Mouse (Mus musculus): ENCODE results near the gene Tex101. TPM values are rescaled to one million over a fixed set of nuclear protein-coding genes. Genes with fewer than 3 reads are reported as not detected.
A peak's percentile ranks its signal among the peaks of the same experiment; 100 is the strongest.

The Tex101 gene
- polyA plus RNA-seq, 2 experiments, result not detected

DNA sequence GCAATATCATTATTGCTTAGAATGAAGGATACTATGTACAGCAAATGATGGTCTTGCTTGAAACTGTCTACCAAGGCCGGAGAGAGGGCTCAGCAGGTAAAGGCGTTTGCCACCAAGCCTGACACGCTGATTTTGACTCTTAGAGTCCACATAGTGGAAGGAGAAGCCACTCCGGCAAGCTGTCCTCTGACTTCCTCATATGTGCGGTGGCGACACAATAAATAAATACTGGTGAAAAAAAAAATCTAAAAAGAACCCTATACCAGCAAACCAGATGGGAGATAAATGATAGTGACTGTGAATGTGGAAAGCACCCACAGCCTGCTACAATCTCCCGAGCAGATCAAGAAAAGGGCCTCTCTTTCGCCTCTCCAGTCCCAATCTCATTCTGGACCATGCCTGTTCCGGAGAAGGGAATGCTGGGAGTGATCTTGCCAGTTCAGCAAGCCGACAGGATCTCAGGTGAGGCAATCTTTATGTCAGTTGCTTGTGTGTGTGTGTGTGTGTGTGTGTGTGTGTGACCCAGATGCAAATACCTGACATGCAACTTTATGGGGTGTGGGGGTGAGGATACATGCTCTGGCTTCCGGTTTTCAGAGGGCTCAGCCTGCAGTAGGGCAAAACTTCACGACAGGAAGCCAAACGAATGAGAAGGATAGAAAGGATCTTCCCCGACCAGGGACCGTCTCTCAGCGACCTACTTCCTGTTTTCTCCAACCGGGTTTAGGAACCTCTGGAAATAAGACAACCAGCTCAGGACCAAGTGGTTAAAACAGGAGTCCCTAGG lies 15.2 kb downstream of the Tex101 start:
- TF ChIP-seq CTCF (IDR thresholded peaks at IDR 0.05; ENCODE audit: low read depth), result no peak
- no peak for TF ChIP-seq EP300 (IDR thresholded peaks at IDR 0.05; ENCODE audit: low read depth)
- 27% methylated on average over 17 of the region's 17 CpGs for WGBS (ENCODE audit: insufficient replicate concordance)
- H3K36me3 ChIP-seq (replicated peaks; ENCODE audit: control insufficient read depth, insufficient read depth, low read depth), result no peaks in the 10 kb centered on the region
- H3K4me3 ChIP-seq (ENCODE audit: insufficient read depth in 1 of 2, low read depth in 2 of 2, low read length in 2 of 2), result no peak overlapping the region
- no peak overlapping the region for H3K27ac ChIP-seq
- H3K4me1 ChIP-seq (replicated peaks; ENCODE audit: control insufficient read depth in 2 of 2, insufficient read depth in 2 of 2, low read length in 1 of 2), result peaks cover 0 to 4% of the 10 kb centered on the region in 2 experiments; a peak in 2 of 4 replicates
- DNase-seq (ENCODE audit: low read depth in 3 of 3, low spot score in 3 of 3) (no peak), ATAC-seq (ENCODE audit: insufficient read depth) (no peak)
- no peak overlapping the region; the same call in 1 of the 2 replicates for H3K4me2 ChIP-seq (ENCODE audit: low read depth)
- no peaks in the 10 kb centered on the region for H3K9me3 ChIP-seq (ENCODE audit: control insufficient read depth, low read length)
- H3K9ac ChIP-seq (replicated peaks), result no peak overlapping the region
- no peaks in the 10 kb centered on the region for H3K27me3 ChIP-seq (ENCODE audit: control insufficient read depth, insufficient read depth, low read length)

DNA sequence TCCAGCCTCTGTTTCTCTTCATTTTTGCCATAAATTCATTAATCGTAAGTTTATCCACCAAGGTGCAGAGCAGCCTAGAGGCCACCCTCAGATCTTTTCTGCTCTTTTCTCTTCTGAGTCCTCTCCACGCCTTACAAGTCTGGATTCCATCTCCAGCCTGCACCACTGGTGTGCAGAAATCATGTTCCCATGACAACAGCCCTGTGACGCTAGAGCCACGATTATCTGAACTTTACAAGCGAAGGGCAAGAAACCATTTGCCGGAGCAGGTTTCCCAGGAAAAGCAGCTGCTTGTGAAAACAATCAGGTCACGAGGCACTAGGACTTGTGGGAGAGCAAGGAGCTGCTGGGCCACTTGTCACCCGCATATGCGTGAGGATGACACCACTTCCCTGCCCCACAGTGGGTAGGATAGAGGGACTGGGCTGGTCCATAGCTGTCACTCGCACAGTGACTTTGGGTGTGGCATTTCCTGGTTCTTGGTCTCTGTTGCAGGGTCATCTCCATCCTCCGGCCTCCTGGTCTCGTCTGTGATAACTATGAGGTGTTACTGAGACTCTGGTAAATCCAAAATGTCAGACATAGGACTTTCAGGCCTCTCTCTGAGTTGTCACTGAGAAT lies 16.6 kb downstream of the Tex101 start:
- no peak overlapping the region for H3K27ac ChIP-seq
- no peak overlapping the region for H3K4me3 ChIP-seq (ENCODE audit: insufficient read depth in 1 of 2, low read depth in 2 of 2, low read length in 2 of 2)
- TF ChIP-seq CTCF (IDR thresholded peaks at IDR 0.05; ENCODE audit: low read depth) (no peak), EP300 (IDR thresholded peaks at IDR 0.05; ENCODE audit: low read depth) (no peak)
- no peaks in the 10 kb centered on the region for H3K9me3 ChIP-seq (ENCODE audit: control insufficient read depth, low read length)
- H3K27me3 ChIP-seq (ENCODE audit: control insufficient read depth, insufficient read depth, low read length), result no peaks in the 10 kb centered on the region
- no peak overlapping the region for H3K9ac ChIP-seq (replicated peaks)
- no peak for DNase-seq (ENCODE audit: low read depth in 3 of 3, low spot score in 3 of 3)
- peaks cover 0 to 4% of the 10 kb centered on the region in 2 experiments; a peak in 2 of 4 replicates for H3K4me1 ChIP-seq (replicated peaks; ENCODE audit: control insufficient read depth in 2 of 2, insufficient read depth in 2 of 2, low read length in 1 of 2)
- H3K4me2 ChIP-seq (ENCODE audit: low read depth), result no peak overlapping the region
- ATAC-seq (ENCODE audit: insufficient read depth), result no peak
- WGBS (ENCODE audit: insufficient replicate concordance), result 51% methylated on average over 12 of the region's 12 CpGs
- no peaks in the 10 kb centered on the region for H3K36me3 ChIP-seq (replicated peaks; ENCODE audit: control insufficient read depth, insufficient read depth, low read depth)

DNA sequence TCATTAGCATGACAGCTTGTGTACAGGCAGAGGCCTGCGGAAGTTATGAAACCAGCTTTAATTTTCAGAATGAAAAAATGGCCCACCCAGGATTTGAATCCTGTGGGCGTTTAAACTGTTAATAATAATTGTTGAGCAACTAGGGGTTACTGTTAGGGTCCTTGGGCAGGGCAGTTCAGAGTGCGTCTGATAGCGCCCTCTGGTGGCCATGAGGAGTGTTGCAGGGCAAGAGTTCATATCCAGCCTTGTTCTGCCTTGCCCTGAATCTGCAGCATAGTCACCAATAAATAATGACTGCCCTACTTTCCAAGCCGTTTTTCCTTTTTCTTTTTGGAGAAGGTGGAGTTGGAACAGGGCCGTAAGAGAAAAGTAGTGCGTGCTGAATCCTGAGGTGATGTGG lies 22.8 kb downstream of the Tex101 start:
- peak in 2 of 3 experiments; percentile 15 to 32 for DNase-seq (ENCODE audit: low read depth in 3 of 3, low spot score in 3 of 3)
- Histone ChIP-seq H3K27ac (no peak overlapping the region), H3K9me3 (ENCODE audit: control insufficient read depth, low read length) (no peaks in the 10 kb centered on the region), H3K36me3 (replicated peaks; ENCODE audit: control insufficient read depth, insufficient read depth, low read depth) (no peaks in the 10 kb centered on the region), H3K4me1 (replicated peaks; ENCODE audit: control insufficient read depth in 2 of 2, insufficient read depth in 2 of 2, low read length in 1 of 2) (peaks cover 0 to 3% of the 10 kb centered on the region in 2 experiments; a peak in 1 of 4 replicates), H3K27me3 (ENCODE audit: control insufficient read depth, insufficient read depth, low read length) (no peaks in the 10 kb centered on the region), H3K4me2 (ENCODE audit: low read depth) (no peak overlapping the region), H3K4me3 (ENCODE audit: insufficient read depth in 1 of 2, low read depth in 2 of 2, low read length in 2 of 2) (no peak overlapping the region), H3K9ac (replicated peaks) (no peak overlapping the region)
- WGBS (ENCODE audit: insufficient replicate concordance), result 20% methylated on average over 7 of the region's 7 CpGs
- TF ChIP-seq EP300 (IDR thresholded peaks at IDR 0.05; ENCODE audit: low read depth), result no peak
- TF ChIP-seq CTCF (IDR thresholded peaks at IDR 0.05; ENCODE audit: low read depth), result peak; percentile 94
- no peak for ATAC-seq (ENCODE audit: insufficient read depth)

DNA sequence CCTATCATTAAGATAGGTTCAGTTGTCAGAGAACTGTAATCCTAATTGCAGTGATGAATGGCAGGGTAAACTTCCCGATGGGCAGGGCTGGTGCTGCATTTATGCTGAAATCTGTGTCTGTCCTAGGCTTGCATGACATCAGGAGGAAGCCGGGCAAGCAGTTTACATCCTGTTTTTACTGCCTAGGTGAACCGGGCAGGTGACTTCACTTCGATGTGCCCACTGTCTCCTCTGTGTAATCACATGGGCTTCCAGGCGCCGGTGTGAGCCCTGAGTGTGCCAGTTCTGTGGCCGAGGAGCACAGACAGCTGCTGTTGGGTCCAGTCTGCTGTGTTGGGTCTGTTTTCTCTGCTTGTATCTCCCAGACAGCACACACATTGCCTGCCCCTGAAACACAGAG lies 30.0 kb downstream of the Tex101 start:
- TF ChIP-seq CTCF (IDR thresholded peaks at IDR 0.05; ENCODE audit: low read depth), result no peak
- no peak for TF ChIP-seq EP300 (IDR thresholded peaks at IDR 0.05; ENCODE audit: low read depth)

DNA sequence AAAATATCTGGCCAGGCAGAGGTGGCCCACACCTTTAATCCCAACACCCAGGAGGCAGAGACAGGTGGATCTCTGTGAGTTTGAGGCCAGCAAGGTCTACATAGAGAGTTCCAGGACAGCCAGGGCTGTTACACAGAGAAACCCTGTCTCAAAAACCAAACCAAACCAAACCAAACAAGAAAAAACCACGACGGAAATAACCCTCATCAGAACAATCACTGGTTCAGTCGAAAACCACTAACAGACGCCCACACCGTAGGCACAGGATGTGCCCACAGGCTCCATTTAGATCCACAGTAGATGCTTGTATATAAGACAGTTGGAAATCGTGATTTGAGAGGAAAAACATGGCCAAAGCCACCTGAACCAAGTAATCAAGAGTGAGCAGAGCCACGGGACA lies 31.5 kb downstream of the Tex101 start:
- Histone ChIP-seq H3K4me3 (ENCODE audit: insufficient read depth in 1 of 2, low read depth in 2 of 2, low read length in 2 of 2) (no peak overlapping the region), H3K4me2 (ENCODE audit: low read depth) (no peak overlapping the region), H3K9ac (replicated peaks) (no peak overlapping the region), H3K36me3 (replicated peaks; ENCODE audit: control insufficient read depth, insufficient read depth, low read depth) (no peaks in the 10 kb centered on the region), H3K27me3 (ENCODE audit: control insufficient read depth, insufficient read depth, low read length) (no peaks in the 10 kb centered on the region), H3K4me1 (replicated peaks; ENCODE audit: control insufficient read depth in 2 of 2, insufficient read depth in 2 of 2, low read length in 1 of 2) (no peaks in the 10 kb centered on the region), H3K9me3 (ENCODE audit: control insufficient read depth, low read length) (no peaks in the 10 kb centered on the region), H3K27ac (no peak overlapping the region)
- no peak for DNase-seq (ENCODE audit: low read depth in 3 of 3, low spot score in 3 of 3)
- ATAC-seq (ENCODE audit: insufficient read depth), result no peak
- no peak for TF ChIP-seq EP300 (IDR thresholded peaks at IDR 0.05; ENCODE audit: low read depth)
- no peak for TF ChIP-seq CTCF (IDR thresholded peaks at IDR 0.05; ENCODE audit: low read depth)
- 17% methylated on average over 7 of the region's 7 CpGs for WGBS (ENCODE audit: insufficient replicate concordance)

More for the DNA sequence above, 30.0 kb downstream of the Tex101 start:
- no peak for ATAC-seq (ENCODE audit: insufficient read depth)
- WGBS (ENCODE audit: insufficient replicate concordance), result 59% methylated on average over 7 of the region's 7 CpGs
- Histone ChIP-seq H3K4me2 (ENCODE audit: low read depth) (no peak overlapping the region), H3K27ac (no peak overlapping the region), H3K36me3 (replicated peaks; ENCODE audit: control insufficient read depth, insufficient read depth, low read depth) (no peaks in the 10 kb centered on the region), H3K9ac (replicated peaks) (no peak overlapping the region), H3K4me3 (ENCODE audit: insufficient read depth in 1 of 2, low read depth in 2 of 2, low read length in 2 of 2) (no peak overlapping the region), H3K9me3 (ENCODE audit: control insufficient read depth, low read length) (no peaks in the 10 kb centered on the region), H3K27me3 (ENCODE audit: control insufficient read depth, insufficient read depth, low read length) (no peaks in the 10 kb centered on the region), H3K4me1 (replicated peaks; ENCODE audit: control insufficient read depth in 2 of 2, insufficient read depth in 2 of 2, low read length in 1 of 2) (no peaks in the 10 kb centered on the region)
- no peak for DNase-seq (ENCODE audit: low read depth in 3 of 3, low spot score in 3 of 3)

Measured in liver, embryonic 14.5 days (tissue).